Mouse (Mus musculus) CH12.LX (cell line): ENCODE results near the gene Gm44502. TPM values are rescaled to one million over a fixed set of nuclear protein-coding genes. Genes with fewer than 3 reads are reported as not detected.

Experiments used
- DNase-seq: peaks from one replicate; pipeline ENCODE4 v3.0.0-alpha.2; 2013; ENCODE audit errors: extremely low read depth
- H3K27ac ChIP-seq: 2 replicates; pipeline ENCODE4 v1.5.1; 2012; ENCODE audit warnings: low read depth, mild to moderate bottlenecking, control low read depth, moderate library complexity; ENCODE audit not compliant: insufficient read depth
- H3K27me3 ChIP-seq: replicated peaks from 2 replicates; pipeline ENCODE3; 2012; ENCODE audit warnings: inconsistent platforms
- H3K36me3 ChIP-seq, 2 experiments: replicated peaks in 1 of 2; 2 replicates each; pipeline versions ENCODE3 to v1.6.1; 2012; ENCODE audit warnings: inconsistent platforms in 1 of 2, low read length in 1 of 2, mild to moderate bottlenecking in 1 of 2, mixed read lengths in 1 of 2, moderate library complexity in 1 of 2; ENCODE audit not compliant: control insufficient read depth in 1 of 2, insufficient read depth in 1 of 2
- H3K4me1 ChIP-seq, 2 experiments: 2 replicates each; pipeline ENCODE4 v1.6.1; 2012; ENCODE audit warnings: inconsistent platforms in 1 of 2, moderate library complexity in 1 of 2; ENCODE audit not compliant: insufficient read depth in 2 of 2, control insufficient read depth in 1 of 2
- H3K4me2 ChIP-seq: 2 replicates; pipeline ENCODE4 v1.6.1; 2012; ENCODE audit warnings: low read depth, mild to moderate bottlenecking, control low read depth; ENCODE audit not compliant: poor library complexity, insufficient read depth, severe bottlenecking
- H3K4me3 ChIP-seq, 3 experiments: fragments of 150-350 bp in 1 of 3; sonication (generic) in 1 of 3; replicated peaks in 1 of 3; 2 replicates each; pipeline versions ENCODE3 to v1.5.1; 2011 to 2012; ENCODE audit warnings: low read depth in 2 of 3, low read length in 2 of 3, mild to moderate bottlenecking in 2 of 3, moderate library complexity in 2 of 3, control low read depth in 1 of 3, improper control_type of control experiment in 1 of 3, inconsistent platforms in 1 of 3, mixed read lengths in 1 of 3; ENCODE audit not compliant: poor library complexity in 1 of 3
- H3K79me2 ChIP-seq: replicated peaks from 2 replicates; pipeline ENCODE4 v1.6.1; 2012; ENCODE audit warnings: mild to moderate bottlenecking, moderate library complexity; ENCODE audit not compliant: control insufficient read depth, poor library complexity, insufficient read depth, severe bottlenecking; ENCODE audit errors: extremely low read depth
- H3K9ac ChIP-seq: 2 replicates; pipeline ENCODE4 v1.6.1; 2012; ENCODE audit warnings: low read depth, mild to moderate bottlenecking, control low read depth, moderate library complexity; ENCODE audit not compliant: insufficient read depth
- H3K9me3 ChIP-seq: replicated peaks from 2 replicates; pipeline ENCODE3; 2012; ENCODE audit warnings: low read length, inconsistent platforms, mixed read lengths
- CHD1 ChIP-seq: IDR thresholded peaks from 2 replicates; pipeline ENCODE4 v1.6.1; 2012; ENCODE audit warnings: low read depth, low read length, improper control_type of control experiment, inconsistent platforms
- CTCF ChIP-seq, 2 experiments: IDR thresholded peaks in 1 of 2; conservative IDR thresholded peaks in 1 of 2; 2 replicates each; pipeline ENCODE4 v1.5.1; 2011 to 2012; ENCODE audit warnings: low read depth in 2 of 2, low read length in 2 of 2, improper control_type of control experiment in 1 of 2, inconsistent platforms in 1 of 2, mild to moderate bottlenecking in 1 of 2, moderate library complexity in 1 of 2
- EP300 ChIP-seq: IDR thresholded peaks from 2 replicates; pipeline ENCODE4 v1.6.1; 2011; ENCODE audit warnings: low read length, improper control_type of control experiment
- GABPA ChIP-seq: IDR thresholded peaks from 2 replicates; pipeline ENCODE4 v1.6.1; 2012; ENCODE audit warnings: low read depth, low read length, improper control_type of control experiment, inconsistent platforms; ENCODE audit not compliant: insufficient replicate concordance
- HCFC1 ChIP-seq: IDR thresholded peaks from 2 replicates; pipeline ENCODE4 v1.6.1; 2012; ENCODE audit warnings: low read depth, mild to moderate bottlenecking, inconsistent platforms, low read length, improper control_type of control experiment
- IRF4 ChIP-seq: IDR thresholded peaks from 2 replicates; pipeline ENCODE4 v1.6.1; 2014; ENCODE audit warnings: low read depth, mild to moderate bottlenecking, inconsistent platforms, low read length, improper control_type of control experiment
- KAT2A ChIP-seq: IDR thresholded peaks from 2 replicates; pipeline ENCODE4 v1.6.1; 2012; ENCODE audit warnings: low read length, improper control_type of control experiment, inconsistent platforms; ENCODE audit not compliant: insufficient replicate concordance
- MAX ChIP-seq: IDR thresholded peaks from 2 replicates; pipeline ENCODE4 v1.6.1; 2011; ENCODE audit warnings: low read length, improper control_type of control experiment
- MYC ChIP-seq: IDR thresholded peaks from 2 replicates; pipeline ENCODE4 v1.6.1; 2011; ENCODE audit warnings: low read depth, mild to moderate bottlenecking, improper control_type of control experiment, low read length
- NELFE ChIP-seq: IDR thresholded peaks from 2 replicates; pipeline ENCODE4 v1.6.1; 2011; ENCODE audit warnings: low read depth, low read length, improper control_type of control experiment
- POLR2A ChIP-seq: IDR thresholded peaks from 2 replicates; pipeline ENCODE4 v1.6.1; 2011; ENCODE audit warnings: low read depth, mild to moderate bottlenecking, improper control_type of control experiment, low read length
- POLR2AphosphoS2 ChIP-seq: IDR thresholded peaks from 2 replicates; pipeline ENCODE4 v1.6.1; 2011; ENCODE audit warnings: low read depth, low read length, improper control_type of control experiment
- RAD21 ChIP-seq: IDR thresholded peaks from 2 replicates; pipeline ENCODE4 v1.6.1; 2011; ENCODE audit warnings: low read depth, mild to moderate bottlenecking, low read length, improper control_type of control experiment, moderate library complexity
- SIN3A ChIP-seq: IDR thresholded peaks from 2 replicates; pipeline ENCODE4 v1.6.1; 2012; ENCODE audit warnings: low read length, improper control_type of control experiment, inconsistent platforms
- SMC3 ChIP-seq: IDR thresholded peaks from 2 replicates; pipeline ENCODE4 v1.6.1; 2011; ENCODE audit warnings: low read depth, low read length, improper control_type of control experiment
- TBP ChIP-seq: conservative IDR thresholded peaks from 2 replicates; pipeline ENCODE4 v1.6.1; 2011; ENCODE audit warnings: low read depth, low read length, improper control_type of control experiment
- UBTF ChIP-seq: IDR thresholded peaks from 2 replicates; pipeline ENCODE4 v1.6.1; 2012; ENCODE audit warnings: low read depth, mild to moderate bottlenecking, inconsistent platforms, low read length, improper control_type of control experiment, moderate library complexity
- USF1 ChIP-seq: IDR thresholded peaks from 2 replicates; pipeline ENCODE4 v1.6.1; 2014; ENCODE audit warnings: low read depth, mild to moderate bottlenecking, inconsistent platforms, low read length, improper control_type of control experiment
- ZC3H11A ChIP-seq: IDR thresholded peaks from 2 replicates; pipeline ENCODE4 v1.6.1; 2012; ENCODE audit warnings: low read depth, mild to moderate bottlenecking, inconsistent platforms, low read length, improper control_type of control experiment
- ZMIZ1 ChIP-seq: IDR thresholded peaks from 2 replicates; pipeline ENCODE4 v1.6.1; 2012; ENCODE audit warnings: low read depth, mild to moderate bottlenecking, inconsistent platforms, low read length, improper control_type of control experiment
- dilution Hi-C: fragments of 300-500 bp; cut with MboI; formaldehyde crosslinking; loops from 2 replicates; pipeline ENCODE4 v1.14.3; 2020; ENCODE audit warnings: low sequenced_read_pairs; ENCODE audit not compliant: extremely low pct_unique_long_range_greater_than_20kb, extremely low pct_ligation_motif_present
- in situ Hi-C: fragments of 300-500 bp; cut with MboI; formaldehyde crosslinking; loops from 3 replicates; pipeline ENCODE4 v1.14.3; 2019; ENCODE audit warnings: low sequenced_read_pairs, low pct_ligation_motif_present, low pct_unique_long_range_greater_than_20kb, mixed read lengths
- polyA plus RNA-seq: library from polyadenylated mRNA; unstranded; fragments of >175 nt; gene quantifications from 2 replicates; pipeline ENCODE4 v1.2.1, GENCODE M21; 2012; ENCODE audit warnings: low read depth; ENCODE audit not compliant: insufficient read length
- total RNA-seq, 2 experiments: library from RNA; depleted of rRNA; stranded (reverse); fragments of 300-350 nt in 1 of 2; fragments of >200 nt in 1 of 2; gene quantifications; 2 replicates each; pipeline ENCODE4 v1.2.3; 2012 to 2014

Gene Gm44502
- total and polyA plus RNA-seq, 3 experiments, result 0.13 to 0.15 TPM; not detected in 1

- Histone ChIP-seq H3K36me3 (no peaks in the 10 kb centered on the region), H3K4me3 (no peak overlapping the region)
- dilution Hi-C loops, result no loop called here
Observed at GRCm38 (mm10) chr15:89463334-89464235, 34.1 kb upstream of the Gm44502 start.

GRCm38 (mm10) chr15:89462176-89462575 lies 32.7 kb upstream of the Gm44502 start:
- Histone ChIP-seq H3K4me3 (no peak overlapping the region), H3K27me3 (peaks cover 66% of the 10 kb centered on the region), H3K27ac (no peak overlapping the region), H3K79me2 (no peaks in the 10 kb centered on the region), H3K9me3 (no peaks in the 10 kb centered on the region), H3K4me2 (no peak overlapping the region), H3K36me3 (no peaks in the 10 kb centered on the region), H3K9ac (no peak overlapping the region), H3K4me1 (peaks cover 3 to 5% of the 10 kb centered on the region in 2 experiments)
- TF ChIP-seq MAX, result no peak
- TF ChIP-seq CHD1, result no peak
- TF ChIP-seq KAT2A, result no peak
- no peak for TF ChIP-seq UBTF
- no peak for TF ChIP-seq IRF4
- no peak for TF ChIP-seq HCFC1
- TF ChIP-seq RAD21, result no peak
- no peak for TF ChIP-seq MYC
- no peak for TF ChIP-seq TBP
- no peak for TF ChIP-seq POLR2A
- no peak for TF ChIP-seq SIN3A
- TF ChIP-seq EP300, result no peak
- no peak for TF ChIP-seq CTCF (conservative IDR thresholded peaks at IDR 0.05 in 1 of 2, IDR thresholded peaks at IDR 0.05 in 1 of 2; ENCODE audit: low read depth in 2 of 2, low read length in 2 of 2)
- no peak for TF ChIP-seq USF1
- TF ChIP-seq POLR2AphosphoS2, result no peak
- dilution Hi-C loops (no loop called here), in situ Hi-C loops (no loop called here)
- no peak for DNase-seq

More at GRCm38 (mm10) chr15:89463334-89464235, 34.1 kb upstream of the Gm44502 start:
- H3K4me1 ChIP-seq, result peaks cover 3 to 5% of the 10 kb centered on the region in 2 experiments
- H3K27ac ChIP-seq, result no peak overlapping the region
- H3K27me3 ChIP-seq, result peaks cover 55% of the 10 kb centered on the region
- no peaks in the 10 kb centered on the region for H3K9me3 ChIP-seq
- no peak overlapping the region for H3K4me2 ChIP-seq
- in situ Hi-C loops, result no loop called here
- peak; percentile 33 for DNase-seq
- TF ChIP-seq NELFE (0 out of 2 replicates have a peak, but pooled peaks have one; percentile 17), KAT2A (no peak), SMC3 (peak; percentile 23), ZC3H11A (no peak), GABPA (no peak), RAD21 (peak; percentile 38), CTCF (conservative IDR thresholded peaks at IDR 0.05 in 1 of 2, IDR thresholded peaks at IDR 0.05 in 1 of 2; ENCODE audit: low read depth in 2 of 2, low read length in 2 of 2) (peak in 1 of 2 experiments; percentile 53; a peak in 2 of 4 replicates), POLR2A (peak; percentile 69), TBP (peak; percentile 86), ZMIZ1 (no peak; the same call in 1 of the 2 replicates)
- H3K9ac ChIP-seq, result no peak overlapping the region
- no peaks in the 10 kb centered on the region for H3K79me2 ChIP-seq
